Mouse (Mus musculus): ENCODE measurements around the gene Ednrb.

DNA sequence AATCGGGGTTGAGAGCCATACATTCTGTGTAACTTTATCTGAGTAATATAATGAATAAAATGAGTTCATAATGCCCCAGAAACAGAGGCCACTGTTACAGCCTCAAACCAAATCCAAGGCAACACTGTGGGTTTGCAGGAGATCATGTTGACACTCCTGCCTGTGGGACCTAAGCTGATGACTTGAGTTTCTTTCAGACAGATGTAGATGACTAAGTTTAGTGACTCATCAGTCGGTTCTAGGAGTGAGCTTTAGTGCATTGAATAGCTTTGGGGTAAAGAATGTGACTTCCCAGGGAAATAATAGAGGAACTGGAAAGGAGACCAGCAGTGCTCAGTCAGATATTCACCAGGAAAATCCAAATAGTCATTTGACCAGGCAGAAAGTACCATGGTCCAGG, 3.8 kb downstream of the Ednrb start:
- no peak for TF ChIP-seq CTCF (IDR thresholded peaks at IDR 0.05)
- TF ChIP-seq EP300 (IDR thresholded peaks at IDR 0.05), result no peak

Data from lung, postnatal 0 days (tissue).